Mouse (Mus musculus) MEL (cell line): ENCODE measurements at regions not wholly inside any gene's neighbourhood (a gene's known extent, or its start where the extent isn't known, plus 50 kb on each side); places are given as distances from the start of the nearest gene placed in this dataset.

Experiments used
- CHD2 ChIP-seq: IDR thresholded peaks from 2 replicates; pipeline ENCODE4 v1.6.1; 2011; ENCODE audit warnings: low read length, improper control_type of control experiment
- MAFK ChIP-seq: IDR thresholded peaks from 2 replicates; pipeline ENCODE4 v1.6.1; 2011; ENCODE audit warnings: low read depth, mild to moderate bottlenecking, low read length, improper control_type of control experiment, borderline replicate concordance
- MEF2A ChIP-seq: IDR thresholded peaks from 2 replicates; pipeline ENCODE4 v1.6.1; 2014; ENCODE audit warnings: low read depth, mild to moderate bottlenecking, inconsistent platforms, low read length, improper control_type of control experiment; ENCODE audit not compliant: poor library complexity, insufficient replicate concordance, severe bottlenecking; ENCODE audit errors: extremely low read depth
- MXI1 ChIP-seq: IDR thresholded peaks from 2 replicates; pipeline ENCODE4 v1.6.1; 2011; ENCODE audit warnings: mild to moderate bottlenecking, low read depth, low read length, improper control_type of control experiment
- POLR2A ChIP-seq, 2 experiments: IDR thresholded peaks; 2 replicates each; pipeline ENCODE4 v1.6.1; 2011 to 2012; ENCODE audit warnings: low read length in 2 of 2, mild to moderate bottlenecking in 2 of 2, control low read depth in 1 of 2, improper control_type of control experiment in 1 of 2, low read depth in 1 of 2, moderate library complexity in 1 of 2; ENCODE audit not compliant: control insufficient read depth in 1 of 2, insufficient read depth in 1 of 2, poor library complexity in 1 of 2

- TF ChIP-seq MXI1 (no peak), CHD2 (no peak), POLR2A (IDR thresholded peaks at IDR 0.05; ENCODE audit: control insufficient read depth in 1 of 2, insufficient read depth in 1 of 2, low read depth in 1 of 2, low read length in 2 of 2, poor library complexity in 1 of 2) (no peak), MEF2A (no peak), MAFK (no peak)
These were observed 606.5 kb upstream of the Arid1b start for GRCm38 (mm10) chr17:4387616-4388015.
